ENCODE assay signal across 31 mouse cellular contexts in the genomic region with DNA sequence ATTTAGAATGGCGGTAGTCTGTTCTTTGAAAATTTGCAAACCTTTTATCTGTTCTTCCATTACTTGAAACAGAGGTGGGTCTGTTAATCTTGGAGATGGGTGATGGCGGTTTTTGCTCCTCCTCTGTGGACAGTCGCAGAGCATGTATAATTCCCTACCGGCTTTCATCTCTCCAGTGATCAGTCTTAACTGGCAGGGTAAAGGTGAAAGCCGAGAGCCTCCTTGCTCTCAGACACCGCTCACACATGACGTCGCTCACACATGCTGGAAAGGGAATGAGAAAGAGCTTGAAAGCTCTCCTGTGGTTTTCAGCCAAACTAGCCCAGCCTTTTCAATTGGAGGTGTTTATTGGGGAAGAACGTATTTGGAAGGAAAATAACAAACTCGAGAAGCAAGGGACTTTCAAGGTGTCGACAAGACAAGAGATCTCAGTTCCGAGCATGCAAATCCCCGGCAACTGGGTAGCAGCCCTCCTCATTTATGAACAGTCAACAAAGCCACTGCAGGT.
A peak's percentile ranks its signal among the peaks of the same experiment; 100 is the strongest.
DNase-seq lines count a peak whose midpoint lies in the region; ATAC-seq and TF ChIP-seq lines count a peak whose summit lies in the region.
"Had no signal": no experiment of that assay in that cellular context is flagged by ENCODE, and none has a peak within 500 bp of the region (broad histone marks: within the 10 kb centered on the region; RNA-seq: fewer than 3 reads in every experiment).

No protein-coding gene starts in this region.

- no peak overlapping the region for H3K9ac ChIP-seq in midbrain, embryonic 11.5 days (ENCODE audit: low read length)
- no peak overlapping the region for H3K9ac ChIP-seq in midbrain, postnatal 0 days (replicated peaks; ENCODE audit: low read length, poor library complexity, severe bottlenecking)
- H3K9ac ChIP-seq in forebrain, embryonic 14.5 days (ENCODE audit: low read length), result no peak overlapping the region
- no peak overlapping the region for H3K9ac ChIP-seq in midbrain, embryonic 13.5 days (replicated peaks)
- H3K9ac ChIP-seq: embryonic facial prominence, embryonic 12.5 days; heart, embryonic 12.5 days; limb, embryonic 12.5 days; liver, embryonic 15.5 days; lung, embryonic 15.5 days; neural tube, embryonic 15.5 days had no signal

- H3K4me1 ChIP-seq in midbrain, embryonic 11.5 days (ENCODE audit: control insufficient read depth, insufficient read depth, low read length), result no peaks in the 10 kb centered on the region; the same call in none of the 2 replicates
- H3K4me1 ChIP-seq in midbrain, postnatal 0 days (ENCODE audit: insufficient read depth, low read length), result 0 out of 2 replicates have a peak, but pooled peaks cover 2% of the 10 kb centered on the region
- H3K4me1 ChIP-seq in forebrain, embryonic 14.5 days (ENCODE audit: control insufficient read depth, insufficient read depth, low read length), result 0 out of 2 replicates have a peak, but pooled peaks cover 4% of the 10 kb centered on the region
- H3K4me1 ChIP-seq in midbrain, embryonic 13.5 days (replicated peaks), result peaks cover 21% of the 10 kb centered on the region
- H3K4me1 ChIP-seq: embryonic facial prominence, embryonic 12.5 days; heart, embryonic 12.5 days; liver, embryonic 15.5 days; megakaryocyte, embryonic 14.5 days; neural tube, embryonic 15.5 days had no signal

- no peaks in the 10 kb centered on the region for H3K27me3 ChIP-seq in midbrain, embryonic 11.5 days (ENCODE audit: control insufficient read depth, insufficient read depth, low read length)
- no peaks in the 10 kb centered on the region for H3K27me3 ChIP-seq in midbrain, postnatal 0 days (ENCODE audit: insufficient read depth, low read length)
- no peaks in the 10 kb centered on the region for H3K27me3 ChIP-seq in forebrain, embryonic 14.5 days (replicated peaks; ENCODE audit: control insufficient read depth, insufficient read depth, low read length)
- H3K27me3 ChIP-seq in midbrain, embryonic 13.5 days, result no peaks in the 10 kb centered on the region
- H3K27me3 ChIP-seq: embryonic facial prominence, embryonic 12.5 days; heart, embryonic 12.5 days; limb, embryonic 12.5 days; liver, embryonic 15.5 days; lung, embryonic 15.5 days; megakaryocyte, embryonic 14.5 days; neural tube, embryonic 15.5 days had no signal

- no peak for TF ChIP-seq CTCF in midbrain, postnatal 0 days (IDR thresholded peaks at IDR 0.05)

- H3K4me2 ChIP-seq in midbrain, embryonic 11.5 days, result no peak overlapping the region
- no peak overlapping the region for H3K4me2 ChIP-seq in midbrain, postnatal 0 days (ENCODE audit: low read depth, low read length, poor library complexity, severe bottlenecking)
- H3K4me2 ChIP-seq in forebrain, embryonic 14.5 days (ENCODE audit: low read length), result no peak overlapping the region
- H3K4me2 ChIP-seq in midbrain, embryonic 13.5 days (replicated peaks), result no peak overlapping the region
- H3K4me2 ChIP-seq: embryonic facial prominence, embryonic 12.5 days; heart, embryonic 12.5 days; limb, embryonic 12.5 days; liver, embryonic 15.5 days; lung, embryonic 15.5 days; neural tube, embryonic 15.5 days had no signal

- no peak; the same call in 1 of the 2 replicates for ATAC-seq in midbrain, embryonic 11.5 days (ENCODE audit: low FRiP score)
- no peak for ATAC-seq in midbrain, postnatal 0 days (ENCODE audit: low FRiP score)
- peak; percentile 43 for ATAC-seq in forebrain, embryonic 14.5 days
- ATAC-seq in midbrain, embryonic 13.5 days, result peak; percentile 63
- ATAC-seq: intestine, postnatal 0 days had no signal

- DNase-seq in heart, adult 11 months, result peak; percentile 67
- no peak for DNase-seq in heart, adult 18-20 months
- peak; percentile 83 for DNase-seq in midbrain, embryonic 11.5 days (ENCODE audit: low spot score, missing footprints)
- DNase-seq in midbrain, postnatal 0 days (ENCODE audit: low spot score), result no peak
- peak; percentile 51 for DNase-seq in forebrain, embryonic 14.5 days (ENCODE audit: low spot score)
- DNase-seq in cerebellum, postnatal 36 days, result no peak
- no peak for DNase-seq in layer of hippocampus, adult 11-12 months (ENCODE audit: low spot score)
- DNase-seq: adrenal gland, adult 8-10 months; cerebellum, adult 2 months; cerebellum, postnatal 25 days; embryo, embryonic 11 days; gastrocnemius, postnatal 25 days; heart, adult 2 months; heart, postnatal 4 days; kidney, adult 9 months; kidney, postnatal 10 days; layer of hippocampus, adult 9-11 months; lung, postnatal 4 days; right cerebral cortex, adult 18-20 months; spleen, adult 18-20 months; thymus, postnatal 25 days had no signal

- 82% methylated on average over 13 of the region's 13 CpGs for WGBS in midbrain, embryonic 11.5 days
- WGBS in midbrain, postnatal 0 days, result 58% methylated on average over 13 of the region's 13 CpGs
- 46% methylated on average over 13 of the region's 13 CpGs for WGBS in forebrain, embryonic 14.5 days
- WGBS in midbrain, embryonic 13.5 days, result 54% methylated on average over 13 of the region's 13 CpGs

- H3K4me3 ChIP-seq in midbrain, embryonic 11.5 days (ENCODE audit: low read depth, low read length), result no peak overlapping the region
- no peak overlapping the region for H3K4me3 ChIP-seq in midbrain, postnatal 0 days (ENCODE audit: low read depth, low read length)
- no peak overlapping the region for H3K4me3 ChIP-seq in forebrain, embryonic 14.5 days (ENCODE audit: low read depth, low read length)
- no peak overlapping the region for H3K4me3 ChIP-seq in midbrain, embryonic 13.5 days (replicated peaks)
- H3K4me3 ChIP-seq: embryonic facial prominence, embryonic 12.5 days; heart, adult 2 months; heart, embryonic 12.5 days; limb, embryonic 12.5 days; liver, embryonic 15.5 days; lung, embryonic 15.5 days; megakaryocyte, embryonic 14.5 days; neural tube, embryonic 15.5 days had no signal

- no peaks in the 10 kb centered on the region for H3K36me3 ChIP-seq in midbrain, embryonic 11.5 days (ENCODE audit: control insufficient read depth, insufficient read depth, low read length)
- no peaks in the 10 kb centered on the region for H3K36me3 ChIP-seq in midbrain, postnatal 0 days (ENCODE audit: insufficient read depth, low read length)
- no peaks in the 10 kb centered on the region for H3K36me3 ChIP-seq in forebrain, embryonic 14.5 days (ENCODE audit: control insufficient read depth, insufficient read depth, low read length)
- H3K36me3 ChIP-seq in midbrain, embryonic 13.5 days, result no peaks in the 10 kb centered on the region
- H3K36me3 ChIP-seq: embryonic facial prominence, embryonic 12.5 days; G1E; heart, embryonic 12.5 days; limb, embryonic 12.5 days; liver, embryonic 15.5 days; lung, embryonic 15.5 days; neural tube, embryonic 15.5 days had no signal

- H3K9me3 ChIP-seq in midbrain, embryonic 11.5 days (ENCODE audit: control insufficient read depth, low read length), result no peaks in the 10 kb centered on the region
- H3K9me3 ChIP-seq in midbrain, postnatal 0 days (ENCODE audit: low read length), result no peaks in the 10 kb centered on the region
- no peaks in the 10 kb centered on the region for H3K9me3 ChIP-seq in forebrain, embryonic 14.5 days (replicated peaks; ENCODE audit: control insufficient read depth, low read length)
- no peaks in the 10 kb centered on the region for H3K9me3 ChIP-seq in midbrain, embryonic 13.5 days
- H3K9me3 ChIP-seq: embryonic facial prominence, embryonic 12.5 days; heart, embryonic 12.5 days; limb, embryonic 12.5 days; liver, embryonic 15.5 days; lung, embryonic 15.5 days; megakaryocyte, embryonic 14.5 days; neural tube, embryonic 15.5 days had no signal

- peak overlapping the region; percentile 44; the same call in 1 of the 2 replicates for H3K27ac ChIP-seq in midbrain, embryonic 11.5 days (ENCODE audit: low read depth, low read length)
- no peak overlapping the region for H3K27ac ChIP-seq in midbrain, postnatal 0 days (ENCODE audit: low read depth, low read length)
- H3K27ac ChIP-seq in forebrain, embryonic 14.5 days (ENCODE audit: low read depth, low read length), result no peak overlapping the region
- peak overlapping the region; percentile 55; the same call in 1 of the 2 replicates for H3K27ac ChIP-seq in midbrain, embryonic 13.5 days
- H3K27ac ChIP-seq: embryonic facial prominence, embryonic 12.5 days; heart, adult 2 months; limb, embryonic 12.5 days; liver, embryonic 15.5 days; lung, embryonic 15.5 days; neural tube, embryonic 15.5 days had no signal

Comparison
In these comparisons a context has a peak if more than half of its experiments do, and no peak if none do; other contexts are left out.
1. DNase-seq: peak in heart, adult 11 months (single experiment), midbrain, embryonic 11.5 days (single experiment) and forebrain, embryonic 14.5 days (single experiment); none in heart, adult 18-20 months (0 of 2), midbrain, postnatal 0 days (single experiment), cerebellum, postnatal 36 days (0 of 2) and layer of hippocampus, adult 11-12 months (single experiment).
2. ATAC-seq: peak in forebrain, embryonic 14.5 days (single experiment) and midbrain, embryonic 13.5 days (single experiment); none in midbrain, embryonic 11.5 days (single experiment) and midbrain, postnatal 0 days (single experiment).
3. H3K27ac ChIP-seq: peak in midbrain, embryonic 11.5 days (single experiment) and midbrain, embryonic 13.5 days (single experiment); none in midbrain, postnatal 0 days (single experiment) and forebrain, embryonic 14.5 days (single experiment).